Mouse (Mus musculus) CD4-positive, CD25-positive, alpha-beta regulatory T cell (primary cell): ENCODE results near the gene Tsg101. TPM values are rescaled to one million over a fixed set of nuclear protein-coding genes. Genes with fewer than 3 reads are reported as not detected.

ENCODE experiments used
- polyA plus RNA-seq: library from polyadenylated mRNA; unstranded; fragments of 100-300 nt; shearing (Covaris generic); gene quantifications from one replicate; pipeline ENCODE4 v1.2.1, GENCODE M21; 2017

Gene Tsg101
- 140 TPM for polyA plus RNA-seq

DNA sequence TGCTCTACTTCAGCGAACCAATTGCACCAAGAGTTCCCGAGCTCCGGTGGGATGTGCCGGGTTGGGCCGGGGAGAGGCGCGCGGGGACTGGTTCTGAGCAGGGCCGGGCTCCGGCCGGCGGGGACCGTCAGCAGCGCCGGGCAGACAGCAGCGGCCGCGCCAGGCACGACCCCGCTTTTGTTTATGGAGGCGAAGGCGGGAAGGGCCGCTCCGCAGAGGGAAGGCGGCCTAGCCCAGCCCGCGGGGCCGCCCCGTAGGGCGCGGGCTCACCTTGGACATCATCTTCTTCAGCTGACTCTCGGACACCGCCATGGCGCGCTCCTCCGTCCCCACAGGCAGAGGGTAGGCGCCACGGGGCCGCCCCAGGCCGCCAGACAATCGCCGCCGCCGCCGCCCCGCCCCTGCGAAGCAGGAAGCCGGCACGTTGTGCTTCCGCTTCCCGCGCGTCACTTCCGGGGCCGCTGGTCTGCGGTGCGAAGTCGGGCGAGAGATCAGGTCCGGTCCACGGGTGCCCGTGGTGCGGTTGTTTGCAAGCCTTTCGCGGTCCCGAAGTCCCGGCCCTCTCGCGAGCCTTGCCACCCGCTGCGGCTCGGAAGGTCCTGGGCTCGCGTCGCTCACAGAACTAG is at the start of gene Tsg101:
Gene Tsg101 (minus strand): TSS at position 419 of the 626 bp plus-strand sequence.

DNA sequence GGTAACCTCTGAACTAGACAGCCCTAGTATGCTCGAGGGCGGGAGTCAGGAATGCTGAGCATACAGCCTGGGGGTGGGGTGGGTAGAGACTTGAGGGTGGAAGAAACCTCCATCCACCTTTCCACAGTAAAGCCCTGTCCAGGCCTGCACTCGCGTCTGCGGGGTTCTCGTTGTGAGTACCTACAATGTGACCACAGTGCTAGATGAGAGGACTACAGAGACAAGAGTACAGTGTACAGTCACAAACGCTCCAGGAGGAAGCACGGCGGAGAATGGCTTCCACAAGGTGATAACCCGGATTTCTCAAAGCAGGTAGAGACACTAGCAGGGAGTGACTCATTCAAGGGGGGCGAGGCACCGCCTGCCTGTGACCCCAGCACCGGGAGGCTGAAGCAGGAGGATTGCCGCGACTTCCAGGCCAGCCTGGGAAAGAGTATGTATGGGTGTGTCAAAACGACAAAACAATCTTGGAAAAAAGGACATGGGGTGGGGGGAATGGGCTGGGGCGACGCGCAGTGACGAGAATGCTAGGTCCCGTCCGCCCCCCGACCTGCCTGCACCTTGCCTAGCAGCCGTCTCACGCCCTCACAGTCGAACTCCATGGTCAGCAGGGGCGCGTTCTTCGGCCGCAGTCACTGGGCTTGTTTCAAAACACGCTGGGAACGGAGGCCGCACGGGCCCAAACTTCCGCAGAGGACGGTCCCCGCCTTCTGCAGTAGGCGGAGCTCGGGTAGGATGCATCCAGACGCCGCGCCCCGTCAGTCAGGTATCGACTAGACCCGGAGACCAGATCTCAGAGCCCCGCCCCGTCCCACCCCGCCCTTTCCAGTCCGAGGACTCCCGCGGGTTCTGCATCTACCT is 38.3 kb upstream of the Tsg101 start, which contains the start of gene Uevld:
Gene Uevld (minus strand): TSS at position 697 of the 861 bp plus-strand sequence.

DNA sequence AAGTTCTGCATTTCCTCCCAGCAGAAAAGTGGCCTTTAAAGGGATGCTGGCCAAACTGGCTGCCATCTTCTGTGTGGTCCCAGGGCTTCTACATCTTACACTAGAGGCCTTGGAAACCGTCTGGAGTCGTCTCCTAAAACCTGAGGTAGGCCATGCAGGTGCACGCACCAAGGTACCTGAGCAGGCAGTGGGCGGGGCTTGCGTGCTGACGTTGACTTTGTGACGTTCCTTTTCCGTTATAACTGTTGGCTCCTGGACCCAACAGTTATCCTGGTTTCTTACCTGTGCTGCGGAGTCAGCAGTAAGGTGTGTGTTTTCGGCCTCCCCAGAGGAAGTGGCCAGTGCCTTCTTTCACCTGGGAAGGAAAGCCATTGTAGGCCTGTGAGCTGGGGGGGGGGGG is 58.8 kb downstream of the Tsg101 start, which contains the start of gene Ldhc:
Gene Ldhc (plus strand): TSS at position 208 of the 400 bp plus-strand sequence.

DNA sequence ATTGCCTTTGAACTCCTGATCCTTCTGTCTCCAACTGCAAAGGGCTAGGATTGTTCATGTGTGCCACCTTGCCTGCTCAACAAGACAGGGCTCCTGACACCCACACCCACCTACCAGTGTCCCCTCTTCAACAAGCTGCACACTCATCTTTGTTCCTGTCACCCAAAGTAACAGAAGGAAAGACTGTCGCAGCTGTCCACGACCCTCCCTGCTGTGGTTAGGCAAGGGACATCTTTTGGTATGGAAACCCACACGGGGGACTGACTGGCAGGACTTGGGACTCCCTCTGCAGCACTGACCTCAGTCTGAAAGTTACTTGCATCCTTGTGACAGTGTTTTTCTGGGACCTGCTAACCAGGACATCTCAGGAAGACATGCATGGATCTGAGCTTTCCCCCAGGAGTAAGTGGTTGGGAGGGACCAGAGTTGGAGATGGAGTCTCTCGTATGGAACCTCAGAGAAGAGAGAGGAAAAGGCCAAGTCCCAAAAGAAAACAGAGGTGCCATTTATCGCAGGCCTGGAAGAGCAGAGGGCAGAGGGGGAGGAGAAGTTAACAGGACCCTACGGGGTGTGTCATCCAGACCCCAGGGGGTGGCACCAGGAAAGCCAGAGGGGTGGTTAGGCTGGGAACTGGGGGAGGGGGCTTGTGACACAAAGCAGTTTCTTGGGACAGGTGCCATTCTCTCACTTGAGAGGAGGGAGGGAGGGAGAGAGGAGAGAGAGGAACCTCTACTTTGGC is 78.8 kb downstream of the Tsg101 start, which contains the start of gene Ldha:
Gene Ldha (plus strand): TSS at position 689 of the 739 bp plus-strand sequence.

Other genes starting within 250 kb of the Tsg101 start
- 1.0 TPM for gene Tph1, start 247.4 kb downstream of the Tsg101 start, polyA plus RNA-seq
- 19.5 TPM for gene Saal1, start 209.3 kb downstream of the Tsg101 start, polyA plus RNA-seq
- gene Saa3, start 204.3 kb downstream of the Tsg101 start, polyA plus RNA-seq, result 0.08 TPM
- not detected for gene Saa4, start 187.4 kb downstream of the Tsg101 start, polyA plus RNA-seq
- not detected for gene Saa1, start 177.0 kb downstream of the Tsg101 start, polyA plus RNA-seq
- not detected for gene Saa2, start 168.2 kb downstream of the Tsg101 start, polyA plus RNA-seq
- 33.8 TPM for gene Hps5, start 123.9 kb downstream of the Tsg101 start, polyA plus RNA-seq
- gene Gtf2h1, start 123.9 kb downstream of the Tsg101 start, polyA plus RNA-seq, result 52.1 TPM
- gene Ldha, start 78.5 kb downstream of the Tsg101 start, polyA plus RNA-seq, result 1,105 TPM
- gene Ldhc, start 58.8 kb downstream of the Tsg101 start, polyA plus RNA-seq, result not detected
- 6.9 TPM for gene Uevld, start 38.6 kb upstream of the Tsg101 start, polyA plus RNA-seq
- not detected for gene Gm9999, start 63.6 kb upstream of the Tsg101 start, polyA plus RNA-seq
- 44.9 TPM for gene Spty2d1, start 88.4 kb upstream of the Tsg101 start, polyA plus RNA-seq
- gene Tmem86a, start 130.6 kb upstream of the Tsg101 start, polyA plus RNA-seq, result 4.0 TPM
- gene Ptpn5, start 213.7 kb upstream of the Tsg101 start, polyA plus RNA-seq, result 8.6 TPM